Mouse (Mus musculus) hindbrain, embryonic 11.5 days (tissue): ENCODE data around the gene Nup54. TPM values are rescaled to one million over a fixed set of nuclear protein-coding genes. Genes with fewer than 3 reads are reported as not detected.

ENCODE experiments used
- ATAC-seq: fragments of 200-750 bp; cut with Nextera tagmentation; 2 replicates; pipeline ENCODE4 v1.8.0; 2017; ENCODE audit warnings: mild to moderate bottlenecking, moderate TSS enrichment, moderate library complexity; ENCODE audit not compliant: low FRiP score
- DNase-seq: peaks from one replicate; pipeline ENCODE4 v3.0.0-alpha.2; 2015; ENCODE audit warnings: low spot score
- H3K27ac ChIP-seq: fragments of 300-500 bp; sonication (generic); 2 replicates; pipeline ENCODE4 v1.5.1; 2014; ENCODE audit warnings: mild to moderate bottlenecking, low read depth, low read length
- H3K27me3 ChIP-seq: fragments of 300-500 bp; sonication (generic); 2 replicates; pipeline ENCODE4 v1.6.1; 2014; ENCODE audit warnings: mild to moderate bottlenecking, low read length, moderate library complexity, mixed read lengths; ENCODE audit not compliant: control insufficient read depth, insufficient read depth
- H3K36me3 ChIP-seq: fragments of 300-500 bp; sonication (generic); 2 replicates; pipeline ENCODE4 v1.6.1; 2014; ENCODE audit warnings: mild to moderate bottlenecking, low read length, moderate library complexity, mixed read lengths; ENCODE audit not compliant: control insufficient read depth, insufficient read depth
- H3K4me1 ChIP-seq: fragments of 300-500 bp; sonication (generic); replicated peaks from 2 replicates; pipeline ENCODE4 v1.6.1; 2014; ENCODE audit warnings: low read length, mixed read lengths; ENCODE audit not compliant: control insufficient read depth, insufficient read depth
- H3K4me2 ChIP-seq: fragments of 300-500 bp; sonication (generic); replicated peaks from 2 replicates; pipeline ENCODE4 v1.6.1; 2014; ENCODE audit warnings: mild to moderate bottlenecking, low read depth, low read length
- H3K4me3 ChIP-seq: fragments of 300-500 bp; sonication (generic); 2 replicates; pipeline ENCODE4 v1.5.1; 2014; ENCODE audit warnings: low read depth, low read length
- H3K9ac ChIP-seq: fragments of 300-500 bp; sonication (generic); 2 replicates; pipeline ENCODE4 v1.6.1; 2014; ENCODE audit warnings: low read depth, low read length
- H3K9me3 ChIP-seq: fragments of 300-500 bp; sonication (generic); 2 replicates; pipeline ENCODE4 v1.6.1; 2016; ENCODE audit warnings: low read length; ENCODE audit not compliant: control insufficient read depth
- WGBS: fragments of 180-500 bp; shearing (Covaris S2); extraction: QIAGEN DNeasy Blood & Tissue Kit; methylation state at CpG from one replicate; pipeline ENCODE4 v1.1.7; 2014; 5-methylcytosine and 5-hydroxymethylcytosine counted together
- polyA plus RNA-seq: library from polyadenylated mRNA; unstranded; fragments of >200 nt; fragmentation: Nextera tagmentation; extraction: Ambion mirVana; gene quantifications from 2 replicates; pipeline ENCODE4 v1.2.1, GENCODE M21; 2014

Nup54 gene
- polyA plus RNA-seq, 1 experiment from 2014 or later, result 67.5 TPM

DNA sequence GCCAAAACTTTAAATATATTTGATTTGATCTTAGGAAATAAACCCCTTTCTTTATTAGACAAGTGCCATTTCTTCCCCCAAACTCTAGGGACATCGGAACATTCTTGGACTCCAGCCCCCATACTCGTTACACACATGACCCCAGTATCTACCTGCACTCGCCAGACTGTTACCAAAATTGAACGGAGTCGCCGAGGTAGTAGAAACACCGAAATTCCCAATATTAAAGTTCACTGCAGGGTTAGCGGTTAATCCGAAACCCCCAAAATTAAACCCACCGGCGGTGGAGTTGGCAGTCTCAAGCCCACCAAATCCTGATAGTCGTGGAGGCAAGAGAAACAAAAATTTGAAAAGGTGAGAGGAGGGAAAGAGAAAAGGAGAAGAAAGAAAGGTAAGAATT is 949 bp downstream of the Nup54 start:
- Histone ChIP-seq H3K9ac (peak overlapping the region; percentile 89), H3K9me3 (no peaks in the 10 kb centered on the region), H3K27me3 (no peaks in the 10 kb centered on the region), H3K4me1 (no peaks in the 10 kb centered on the region), H3K36me3 (no peaks in the 10 kb centered on the region), H3K4me3 (peak overlapping the region; percentile 88), H3K27ac (no peak overlapping the region), H3K4me2 (peak overlapping the region; percentile 63)
- peak; percentile 22 for DNase-seq
- ATAC-seq, result no peak
- 2% methylated on average over 12 of the region's 12 CpGs for WGBS

DNA sequence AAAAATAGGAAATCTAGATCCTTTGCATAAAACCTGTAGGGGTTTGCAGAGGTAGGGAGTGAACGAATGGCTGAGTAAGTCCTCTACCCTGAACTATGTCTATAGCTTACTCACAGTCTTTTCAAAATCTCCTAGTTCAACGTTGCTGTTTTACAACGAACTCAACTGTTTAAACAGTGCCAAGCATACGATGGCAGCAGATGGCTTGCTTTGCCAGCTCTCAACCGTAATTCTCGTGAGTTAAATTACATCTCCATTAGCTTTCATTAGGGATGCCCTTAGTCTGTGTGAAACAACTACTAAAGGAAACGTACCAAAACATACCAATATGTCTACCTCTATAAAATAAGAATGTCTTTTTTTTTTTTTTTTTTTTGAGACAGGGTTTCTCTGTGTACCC is 3.4 kb downstream of the Nup54 start:
- Histone ChIP-seq H3K4me2 (no peak overlapping the region), H3K9ac (no peak overlapping the region), H3K4me1 (no peaks in the 10 kb centered on the region), H3K27me3 (no peaks in the 10 kb centered on the region), H3K27ac (no peak overlapping the region), H3K4me3 (no peak overlapping the region), H3K9me3 (no peaks in the 10 kb centered on the region), H3K36me3 (no peaks in the 10 kb centered on the region; the same call in 1 of the 2 replicates)
- 89% methylated on average over 7 of the region's 7 CpGs for WGBS
- DNase-seq (no peak), ATAC-seq (no peak)

DNA sequence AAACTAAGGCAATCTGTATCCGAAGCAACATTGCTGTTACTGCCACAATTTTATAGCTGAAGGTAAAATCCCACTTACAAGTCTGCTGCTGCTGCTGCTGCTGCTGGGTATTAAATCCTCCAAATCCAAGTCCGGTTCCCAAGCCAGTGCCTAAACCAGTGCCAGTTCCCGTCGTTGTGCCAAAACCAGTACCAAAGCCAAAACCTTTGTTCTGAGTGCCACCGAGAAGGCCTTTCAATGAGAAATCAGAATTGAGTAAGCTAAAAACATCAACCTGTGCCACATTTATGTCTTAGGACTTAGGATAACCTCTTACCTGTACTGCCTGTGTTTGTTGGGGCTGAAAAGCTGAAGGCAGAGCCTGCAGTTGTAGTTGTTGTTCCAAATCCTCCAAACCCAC is 4.3 kb downstream of the Nup54 start:
- WGBS, result 95% methylated on average over 5 of the region's 5 CpGs
- H3K9ac ChIP-seq, result no peak overlapping the region
- H3K4me1 ChIP-seq, result no peaks in the 10 kb centered on the region
- no peak overlapping the region for H3K4me3 ChIP-seq
- H3K9me3 ChIP-seq, result no peaks in the 10 kb centered on the region
- H3K27ac ChIP-seq, result no peak overlapping the region
- no peaks in the 10 kb centered on the region for H3K27me3 ChIP-seq
- ATAC-seq (no peak), DNase-seq (no peak)
- H3K4me2 ChIP-seq, result no peak overlapping the region
- H3K36me3 ChIP-seq, result no peaks in the 10 kb centered on the region; the same call in 1 of the 2 replicates

DNA sequence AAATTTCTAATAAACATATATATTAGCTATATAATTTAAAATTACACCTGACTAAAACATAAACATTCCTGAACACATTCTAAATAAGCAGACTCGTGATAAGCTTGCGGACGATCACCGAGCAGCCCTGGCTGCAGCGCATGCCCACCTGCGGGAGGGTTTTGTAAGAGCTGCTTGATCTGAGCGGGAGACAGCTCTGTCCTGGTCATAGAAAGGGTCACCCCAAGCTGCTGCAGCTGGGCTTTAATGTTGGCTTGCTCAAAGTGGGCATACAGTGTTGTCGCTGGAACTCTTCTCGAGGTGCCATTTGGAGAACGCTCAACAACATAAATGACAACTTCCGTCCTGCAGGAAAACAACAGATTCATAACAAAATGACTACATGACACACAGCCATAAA is 10.9 kb downstream of the Nup54 start:
- Histone ChIP-seq H3K9ac (no peak overlapping the region), H3K36me3 (peaks cover 6% of the 10 kb centered on the region; the same call in 1 of the 2 replicates), H3K4me1 (no peaks in the 10 kb centered on the region), H3K27me3 (no peaks in the 10 kb centered on the region), H3K9me3 (no peaks in the 10 kb centered on the region), H3K4me3 (no peak overlapping the region), H3K4me2 (no peak overlapping the region), H3K27ac (no peak overlapping the region)
- no peak for DNase-seq
- 93% methylated on average over 11 of the region's 11 CpGs for WGBS
- ATAC-seq, result no peak

DNA sequence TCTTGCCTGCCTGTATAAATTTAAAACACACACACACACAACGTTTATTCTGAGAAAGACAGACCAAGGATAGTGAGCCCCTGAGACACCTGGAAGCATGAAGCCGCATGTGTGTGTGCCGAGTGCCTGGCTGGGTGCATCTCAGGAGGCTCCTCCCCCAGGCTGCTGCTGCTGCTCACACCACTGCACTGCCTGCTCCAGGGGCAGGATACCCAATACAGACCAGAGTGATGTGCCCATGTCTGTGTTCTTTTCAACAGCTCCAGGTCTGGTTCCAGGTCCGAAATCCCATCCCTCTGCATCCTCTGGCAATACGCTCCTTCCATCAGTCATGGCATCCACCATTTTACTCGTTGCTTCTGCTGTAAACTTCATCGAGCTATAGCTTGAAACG is 21.0 kb downstream of the Nup54 start:
- no peak overlapping the region for H3K27ac ChIP-seq
- 87% methylated on average over 8 of the region's 8 CpGs for WGBS
- H3K4me2 ChIP-seq, result no peak overlapping the region
- H3K4me1 ChIP-seq, result no peaks in the 10 kb centered on the region
- no peaks in the 10 kb centered on the region for H3K27me3 ChIP-seq
- no peak for DNase-seq
- H3K9me3 ChIP-seq, result no peaks in the 10 kb centered on the region
- peaks cover 9% of the 10 kb centered on the region; the same call in 1 of the 2 replicates for H3K36me3 ChIP-seq
- ATAC-seq, result no peak
- no peak overlapping the region for H3K4me3 ChIP-seq
- no peak overlapping the region for H3K9ac ChIP-seq

DNA sequence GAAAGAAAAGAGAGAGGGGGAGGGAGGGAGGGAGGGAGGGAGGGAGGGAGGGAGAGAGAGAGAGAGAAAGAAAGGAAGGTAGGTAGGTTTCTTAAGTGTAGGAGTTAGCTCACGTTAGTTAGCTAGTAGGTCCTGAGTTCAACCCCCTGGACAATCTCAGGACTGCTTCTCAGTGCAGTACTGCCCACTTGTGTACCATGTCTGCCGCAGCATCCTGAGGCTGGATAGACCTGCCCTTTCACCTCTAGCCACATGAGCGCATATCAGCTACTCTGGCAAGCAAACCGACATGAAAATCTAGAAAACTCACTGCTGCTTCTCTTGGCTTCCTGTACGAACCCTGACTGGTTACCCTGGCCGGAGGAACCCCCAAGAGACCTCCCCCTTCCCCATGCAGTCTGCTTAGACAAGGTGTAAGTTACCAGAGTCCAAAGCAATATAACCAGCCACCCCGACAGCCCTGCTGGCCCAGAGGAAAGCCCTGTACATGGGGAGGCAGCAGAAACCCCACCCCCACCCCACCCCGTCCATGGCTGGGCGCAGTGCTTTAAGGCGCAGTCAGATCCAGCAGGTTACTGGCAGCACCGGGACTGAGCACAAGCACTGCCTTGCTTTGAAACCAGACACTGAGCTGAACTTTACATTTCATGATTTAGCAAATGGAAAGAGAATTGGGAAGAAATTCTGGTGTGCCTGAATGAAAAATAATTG is 21.6 kb downstream of the Nup54 start:
- ATAC-seq, result no peak
- no peak overlapping the region for H3K4me3 ChIP-seq
- H3K4me1 ChIP-seq, result no peaks in the 10 kb centered on the region
- H3K27me3 ChIP-seq, result no peaks in the 10 kb centered on the region
- H3K36me3 ChIP-seq, result peaks cover 9% of the 10 kb centered on the region; the same call in 1 of the 2 replicates
- no peak overlapping the region for H3K9ac ChIP-seq
- no peak for DNase-seq
- no peak overlapping the region for H3K27ac ChIP-seq
- 83% methylated on average over 11 of the region's 11 CpGs for WGBS
- no peak overlapping the region for H3K4me2 ChIP-seq
- H3K9me3 ChIP-seq, result no peaks in the 10 kb centered on the region

DNA sequence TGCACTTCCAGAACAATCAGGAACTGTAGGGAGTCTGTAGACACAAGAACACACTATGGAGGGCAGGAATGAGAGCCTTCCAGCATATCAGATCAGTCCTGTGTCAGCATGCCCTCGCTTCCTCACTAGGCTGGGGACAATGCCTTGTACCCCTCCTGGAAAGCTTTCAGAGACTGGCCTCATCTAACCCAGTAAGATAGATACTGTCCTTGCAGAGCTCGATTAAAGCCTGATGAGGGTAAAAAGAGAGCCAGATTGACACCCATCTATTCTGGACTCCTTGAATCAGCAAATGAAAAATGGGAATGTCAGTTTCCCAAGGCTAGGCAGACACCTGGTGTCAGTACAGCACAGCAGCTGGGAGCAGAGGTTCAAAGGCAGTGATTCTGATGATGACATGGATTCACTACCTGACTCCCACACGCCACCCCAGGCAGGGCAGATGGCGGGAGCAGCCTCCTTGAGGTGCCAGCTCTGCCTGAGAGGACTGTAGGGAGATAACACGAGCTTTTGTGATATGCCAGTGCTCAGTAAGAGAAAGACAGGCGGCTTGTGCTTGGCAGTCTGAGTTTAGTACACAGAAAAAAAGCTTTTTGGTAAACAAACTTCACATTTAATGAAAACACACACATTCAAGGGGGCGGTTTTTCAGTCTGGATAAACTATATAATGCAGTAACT is 23.4 kb downstream of the Nup54 start:
- ATAC-seq (no peak), DNase-seq (no peak)
- Histone ChIP-seq H3K4me1 (no peaks in the 10 kb centered on the region), H3K9me3 (no peaks in the 10 kb centered on the region), H3K36me3 (peaks cover under 1% of the 10 kb centered on the region; the same call in 1 of the 2 replicates), H3K4me2 (no peak overlapping the region), H3K27me3 (no peaks in the 10 kb centered on the region), H3K27ac (no peak overlapping the region), H3K9ac (no peak overlapping the region), H3K4me3 (no peak overlapping the region)
- WGBS, result 80% methylated on average over 7 of the region's 7 CpGs

DNA sequence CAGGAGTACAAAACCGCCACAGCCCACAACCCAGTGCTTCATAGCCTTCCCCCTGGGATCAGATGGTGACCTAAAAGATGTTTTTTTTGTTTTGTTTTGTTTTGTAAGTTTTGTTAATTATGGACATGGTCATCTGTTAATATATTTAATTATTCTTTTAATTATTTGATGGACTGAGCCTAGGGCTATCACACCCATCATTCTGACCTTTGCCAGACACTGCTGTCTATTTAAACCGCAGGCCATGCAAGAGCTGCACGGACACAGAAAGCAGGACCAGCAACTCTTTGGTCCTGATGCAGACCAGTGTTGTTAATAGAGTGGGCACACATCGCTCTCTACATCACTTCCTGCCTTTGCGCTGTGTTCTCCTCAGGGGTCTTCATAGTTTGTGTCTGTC is 24.5 kb downstream of the Nup54 start:
- no peak for DNase-seq
- H3K27ac ChIP-seq, result no peak overlapping the region
- H3K4me2 ChIP-seq, result no peak overlapping the region
- H3K4me3 ChIP-seq, result no peak overlapping the region
- H3K27me3 ChIP-seq, result no peaks in the 10 kb centered on the region
- H3K9ac ChIP-seq, result no peak overlapping the region
- no peaks in the 10 kb centered on the region for H3K9me3 ChIP-seq
- ATAC-seq, result no peak
- WGBS, result 91% methylated on average over 5 of the region's 5 CpGs
- no peaks in the 10 kb centered on the region for H3K36me3 ChIP-seq
- H3K4me1 ChIP-seq, result no peaks in the 10 kb centered on the region
